Comparison of ENCODE assay signal across 14 mouse cellular contexts in the genomic region with DNA sequence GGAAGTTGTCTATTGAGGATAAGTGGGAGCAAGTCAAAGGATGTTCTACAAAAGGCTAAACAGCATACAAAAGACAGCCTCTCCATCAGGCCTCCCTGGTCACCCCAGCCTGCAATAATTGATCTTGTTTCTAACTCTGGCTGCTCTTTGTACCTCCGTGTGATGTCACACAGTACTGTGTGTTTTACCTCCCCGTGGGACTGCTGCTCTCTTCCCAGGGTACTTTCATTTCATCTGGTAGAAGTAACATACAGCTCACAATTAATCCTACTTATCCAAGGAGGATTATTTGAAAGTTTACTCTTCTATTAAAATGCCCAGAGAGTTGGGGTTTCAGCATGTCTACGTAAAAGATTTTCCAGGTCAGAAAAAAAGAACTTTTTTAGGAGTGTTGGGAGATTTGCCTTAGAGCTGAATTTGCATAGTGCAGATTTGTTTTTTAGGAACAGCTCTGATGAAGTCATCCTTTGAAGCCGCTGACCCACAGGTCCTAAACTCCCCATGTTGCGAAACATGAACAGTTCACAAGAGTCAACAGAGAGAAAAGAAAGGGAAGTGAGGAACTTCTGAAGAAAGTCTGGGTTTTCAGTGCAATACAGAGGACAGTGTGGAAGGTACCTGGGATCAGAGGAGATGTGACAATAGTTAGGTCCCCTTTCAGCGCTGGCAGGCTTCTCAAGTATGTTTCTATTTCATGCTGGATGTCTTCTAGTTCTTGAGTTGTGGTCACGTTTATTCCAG. TPM values are rescaled to one million over a fixed set of nuclear protein-coding genes. Genes with fewer than 3 reads are reported as not detected.
DNase-seq lines count a peak whose midpoint lies in the region; ATAC-seq and TF ChIP-seq lines count a peak whose summit lies in the region.
"Had no signal": no experiment of that assay in that cellular context is flagged by ENCODE, and none has a peak within 500 bp of the region (broad histone marks: within the 10 kb centered on the region; RNA-seq: fewer than 3 reads in every experiment).

No protein-coding gene starts in this region.

- H3K9ac ChIP-seq in embryonic facial prominence, embryonic 14.5 days (ENCODE audit: low read depth, low read length), result no peak overlapping the region
- no peak overlapping the region for H3K9ac ChIP-seq in liver, postnatal 0 days (replicated peaks)
- H3K9ac ChIP-seq in stomach, postnatal 0 days (ENCODE audit: low read length), result no peak overlapping the region
- H3K9ac ChIP-seq: forebrain, embryonic 15.5 days; heart, embryonic 13.5 days; midbrain, embryonic 15.5 days had no signal

- H3K9me3 ChIP-seq in embryonic facial prominence, embryonic 14.5 days (ENCODE audit: control insufficient read depth, low read length), result no peaks in the 10 kb centered on the region
- no peaks in the 10 kb centered on the region for H3K9me3 ChIP-seq in embryonic facial prominence, embryonic 10.5 days
- H3K9me3 ChIP-seq in liver, postnatal 0 days (ENCODE audit: low read length), result no peaks in the 10 kb centered on the region
- no peaks in the 10 kb centered on the region for H3K9me3 ChIP-seq in stomach, postnatal 0 days (ENCODE audit: control insufficient read depth, low read length)
- H3K9me3 ChIP-seq: forebrain, embryonic 15.5 days; heart, embryonic 13.5 days; limb, embryonic 10.5 days; midbrain, embryonic 15.5 days had no signal

- no peak for TF ChIP-seq CTCF in lung, adult 2 months (IDR thresholded peaks at IDR 0.05; ENCODE audit: insufficient read depth, low read length)
- TF ChIP-seq CTCF in liver, postnatal 0 days (IDR thresholded peaks at IDR 0.05; ENCODE audit: low read depth), result no peak
- no peak for TF ChIP-seq CTCF in stomach, postnatal 0 days (IDR thresholded peaks at IDR 0.05; ENCODE audit: low read depth)

- no peak overlapping the region for H3K27ac ChIP-seq in embryonic facial prominence, embryonic 14.5 days (replicated peaks; ENCODE audit: low read depth, low read length)
- H3K27ac ChIP-seq in embryonic facial prominence, embryonic 10.5 days (replicated peaks), result no peak overlapping the region
- peak overlapping the region; percentile 89 for H3K27ac ChIP-seq in liver, postnatal 0 days (ENCODE audit: low read depth)
- 0 out of 2 replicates have a peak overlapping the region, but pooled peaks have one; percentile 49 for H3K27ac ChIP-seq in stomach, postnatal 0 days (replicated peaks)
- H3K27ac ChIP-seq: forebrain, embryonic 15.5 days; heart, embryonic 13.5 days; limb, embryonic 10.5 days; midbrain, embryonic 15.5 days had no signal

- no peaks in the 10 kb centered on the region for H3K27me3 ChIP-seq in embryonic facial prominence, embryonic 14.5 days (replicated peaks; ENCODE audit: control insufficient read depth, insufficient read depth, low read length)
- H3K27me3 ChIP-seq in embryonic facial prominence, embryonic 10.5 days (replicated peaks; ENCODE audit: low read depth, poor library complexity, severe bottlenecking), result peaks cover 7% of the 10 kb centered on the region; the same call in 1 of the 2 replicates
- no peaks in the 10 kb centered on the region for H3K27me3 ChIP-seq in liver, postnatal 0 days (ENCODE audit: insufficient read depth, low read length)
- no peaks in the 10 kb centered on the region for H3K27me3 ChIP-seq in stomach, postnatal 0 days (ENCODE audit: control insufficient read depth, insufficient read depth, low read length)
- H3K27me3 ChIP-seq: forebrain, embryonic 15.5 days; heart, embryonic 13.5 days; midbrain, embryonic 15.5 days had no signal

- H3K4me1 ChIP-seq in embryonic facial prominence, embryonic 14.5 days (ENCODE audit: control insufficient read depth, insufficient read depth, low read length), result peaks cover 8% of the 10 kb centered on the region; the same call in 1 of the 2 replicates
- peaks cover 23% of the 10 kb centered on the region for H3K4me1 ChIP-seq in embryonic facial prominence, embryonic 10.5 days
- peaks cover 2% of the 10 kb centered on the region for H3K4me1 ChIP-seq in lung, adult 2 months (ENCODE audit: control insufficient read depth, insufficient read depth, low read length)
- H3K4me1 ChIP-seq in liver, postnatal 0 days (ENCODE audit: insufficient read depth), result peaks cover 31% of the 10 kb centered on the region
- H3K4me1 ChIP-seq in stomach, postnatal 0 days (replicated peaks; ENCODE audit: control insufficient read depth, insufficient read depth), result no peaks in the 10 kb centered on the region

- WGBS in embryonic facial prominence, embryonic 14.5 days, result 59% methylated on average over 7 of the region's 7 CpGs
- 69% methylated on average over 7 of the region's 7 CpGs for WGBS in embryonic facial prominence, embryonic 10.5 days
- 50% methylated on average over 7 of the region's 7 CpGs for WGBS in lung, adult 2 months
- WGBS in liver, postnatal 0 days (ENCODE audit: insufficient replicate concordance), result 47% methylated on average over 7 of the region's 7 CpGs
- 47% methylated on average over 7 of the region's 7 CpGs for WGBS in stomach, postnatal 0 days

- H3K4me3 ChIP-seq in embryonic facial prominence, embryonic 14.5 days (ENCODE audit: low read depth, low read length), result no peak overlapping the region
- H3K4me3 ChIP-seq in embryonic facial prominence, embryonic 10.5 days, result no peak overlapping the region
- no peak overlapping the region for H3K4me3 ChIP-seq in lung, adult 2 months (replicated peaks; ENCODE audit: extremely low read depth, low read depth, low read length)
- no peak overlapping the region for H3K4me3 ChIP-seq in liver, postnatal 0 days (ENCODE audit: low read depth, low read length)
- no peak overlapping the region for H3K4me3 ChIP-seq in stomach, postnatal 0 days (ENCODE audit: low read depth, low read length)
- H3K4me3 ChIP-seq: forebrain, embryonic 15.5 days; heart, embryonic 13.5 days; limb, embryonic 10.5 days; midbrain, embryonic 15.5 days had no signal

- no peaks in the 10 kb centered on the region for H3K36me3 ChIP-seq in embryonic facial prominence, embryonic 14.5 days (ENCODE audit: control insufficient read depth, insufficient read depth, low read length)
- no peaks in the 10 kb centered on the region for H3K36me3 ChIP-seq in embryonic facial prominence, embryonic 10.5 days (replicated peaks)
- peaks cover 2% of the 10 kb centered on the region; the same call in 1 of the 2 replicates for H3K36me3 ChIP-seq in liver, postnatal 0 days (replicated peaks; ENCODE audit: insufficient read depth, low read length)
- H3K36me3 ChIP-seq in stomach, postnatal 0 days (ENCODE audit: control insufficient read depth, insufficient read depth, low read length), result no peaks in the 10 kb centered on the region
- H3K36me3 ChIP-seq: forebrain, embryonic 15.5 days; heart, embryonic 13.5 days; limb, embryonic 10.5 days; midbrain, embryonic 15.5 days had no signal

- TF ChIP-seq EP300 in liver, postnatal 0 days (IDR thresholded peaks at IDR 0.05; ENCODE audit: low read depth), result 0 out of 2 replicates have a peak, but pooled peaks have one; percentile 27
- no peak for TF ChIP-seq EP300 in stomach, postnatal 0 days (optimal IDR thresholded peaks at IDR 0.05)

- peak; percentile 30 for DNase-seq in embryonic facial prominence, embryonic 14.5 days (ENCODE audit: low spot score)
- no peak for DNase-seq in embryonic facial prominence, embryonic 10.5 days (ENCODE audit: low spot score)
- DNase-seq in lung, postnatal 25 days (ENCODE audit: low spot score), result peak; percentile 50
- no peak for DNase-seq in lung, adult 2 months
- DNase-seq in liver, postnatal 0 days, result peak; percentile 38
- DNase-seq in stomach, postnatal 0 days (ENCODE audit: low spot score), result no peak
- DNase-seq in urinary bladder, postnatal 10 days (ENCODE audit: low spot score), result no peak
- DNase-seq: kidney, postnatal 4 days had no signal

- ATAC-seq in embryonic facial prominence, embryonic 14.5 days (ENCODE audit: low read depth), result no peak
- peak; percentile 90 for ATAC-seq in liver, postnatal 0 days
- no peak for ATAC-seq in stomach, postnatal 0 days (ENCODE audit: low FRiP score, low TSS enrichment)
- ATAC-seq in frontal cortex, adult (ENCODE audit: low TSS enrichment), result no peak
- ATAC-seq: CD4-positive, CD25-positive, alpha-beta regulatory T cell, adult 4 months; forebrain, embryonic 15.5 days; midbrain, embryonic 15.5 days had no signal

- no peak for TF ChIP-seq POLR2A in lung, adult 2 months (IDR thresholded peaks at IDR 0.05; ENCODE audit: borderline replicate concordance, extremely low read depth, low read depth, low read length)

- H3K4me2 ChIP-seq in embryonic facial prominence, embryonic 14.5 days (ENCODE audit: low read depth, low read length), result no peak overlapping the region
- peak overlapping the region; percentile 34 for H3K4me2 ChIP-seq in liver, postnatal 0 days (ENCODE audit: low read depth, low read length)
- no peak overlapping the region for H3K4me2 ChIP-seq in stomach, postnatal 0 days (replicated peaks; ENCODE audit: low read depth)
- H3K4me2 ChIP-seq: forebrain, embryonic 15.5 days; heart, embryonic 13.5 days; midbrain, embryonic 15.5 days had no signal

RNA-seq across cellular contexts. Expression of a gene that starts 2.2 kb away (rescaled TPM):
- polyA plus RNA-seq in embryonic facial prominence, embryonic 14.5 days (2014; fragmentation: Nextera tagmentation; extraction: Ambion mirVana), result 4.0 and 4.4 TPM in 2 replicates
- polyA plus RNA-seq in embryonic facial prominence, embryonic 10.5 days (2016; fragmentation: Nextera tagmentation; extraction: Ambion mirVana), result 1.4 and 1.8 TPM in 2 replicates
- polyA plus RNA-seq in lung, adult 2 months (2012; rRNA removed), result 1.0 and 1.1 TPM in 2 replicates
- 5.4 and 7.0 TPM in 2 replicates for polyA plus RNA-seq in liver, postnatal 0 days (2015; fragmentation: Nextera tagmentation; extraction: Ambion mirVana)
- polyA plus RNA-seq in stomach, postnatal 0 days (2015; fragmentation: Nextera tagmentation; extraction: Ambion mirVana), result 7.9 and 9.2 TPM in 2 replicates

RNA-seq across cellular contexts. Expression of a gene that starts 2.4 kb away (rescaled TPM):
- 11.5 and 12.3 TPM in 2 replicates for polyA plus RNA-seq in embryonic facial prominence, embryonic 14.5 days (2014; fragmentation: Nextera tagmentation; extraction: Ambion mirVana)
- 4.8 and 5.4 TPM in 2 replicates for polyA plus RNA-seq in embryonic facial prominence, embryonic 10.5 days (2016; fragmentation: Nextera tagmentation; extraction: Ambion mirVana)
- 3.5 and 5.6 TPM in 2 replicates for polyA plus RNA-seq in lung, adult 2 months (2012; rRNA removed)
- polyA plus RNA-seq in liver, postnatal 0 days (2015; fragmentation: Nextera tagmentation; extraction: Ambion mirVana), result 6.8 and 7.1 TPM in 2 replicates
- 7.7 and 8.5 TPM in 2 replicates for polyA plus RNA-seq in stomach, postnatal 0 days (2015; fragmentation: Nextera tagmentation; extraction: Ambion mirVana)

Comparison
In these comparisons a context has a peak if more than half of its experiments do, and no peak if none do; other contexts are left out.
1. DNase-seq: peak in embryonic facial prominence, embryonic 14.5 days (single experiment), lung, postnatal 25 days (single experiment) and liver, postnatal 0 days (single experiment); none in embryonic facial prominence, embryonic 10.5 days (single experiment), lung, adult 2 months (single experiment), stomach, postnatal 0 days (single experiment) and urinary bladder, postnatal 10 days (single experiment).
2. H3K27ac ChIP-seq: peak in liver, postnatal 0 days (single experiment) and stomach, postnatal 0 days (single experiment); none in embryonic facial prominence, embryonic 14.5 days (single experiment) and embryonic facial prominence, embryonic 10.5 days (single experiment).